Mouse (Mus musculus) E14TG2a.4 (cell line): ENCODE data around the gene Slc18a2.

Experiments used
- H3K27me3 ChIP-seq: 2 replicates; pipeline ENCODE4 v1.6.1; 2014; ENCODE audit warnings: low read length, control low read depth; ENCODE audit not compliant: insufficient read depth
- H3K36me3 ChIP-seq: 2 replicates; pipeline ENCODE4 v1.6.1; 2014; ENCODE audit warnings: low read length, control low read depth; ENCODE audit not compliant: insufficient read depth
- H3K4me1 ChIP-seq: replicated peaks from 2 replicates; pipeline ENCODE4 v1.6.1; 2014; ENCODE audit warnings: low read depth, low read length, control low read depth
- H3K4me3 ChIP-seq: replicated peaks from 2 replicates; pipeline ENCODE4 v1.5.1; 2014; ENCODE audit warnings: mild to moderate bottlenecking, low read length
- H3K9me3 ChIP-seq: 2 replicates; pipeline ENCODE4 v1.6.1; 2014; ENCODE audit warnings: low read length, control low read depth
- CTCF ChIP-seq: conservative IDR thresholded peaks from 2 replicates; pipeline ENCODE4 v1.5.1; 2014; ENCODE audit warnings: low read length
- NANOG ChIP-seq: IDR thresholded peaks from 2 replicates; pipeline ENCODE4 v1.6.1; 2014; ENCODE audit warnings: borderline replicate concordance, low read length, mixed read lengths
- POU5F1 ChIP-seq: IDR thresholded peaks from 2 replicates; pipeline ENCODE4 v1.6.1; 2014; ENCODE audit warnings: low read length, borderline replicate concordance

The Slc18a2 gene

DNA sequence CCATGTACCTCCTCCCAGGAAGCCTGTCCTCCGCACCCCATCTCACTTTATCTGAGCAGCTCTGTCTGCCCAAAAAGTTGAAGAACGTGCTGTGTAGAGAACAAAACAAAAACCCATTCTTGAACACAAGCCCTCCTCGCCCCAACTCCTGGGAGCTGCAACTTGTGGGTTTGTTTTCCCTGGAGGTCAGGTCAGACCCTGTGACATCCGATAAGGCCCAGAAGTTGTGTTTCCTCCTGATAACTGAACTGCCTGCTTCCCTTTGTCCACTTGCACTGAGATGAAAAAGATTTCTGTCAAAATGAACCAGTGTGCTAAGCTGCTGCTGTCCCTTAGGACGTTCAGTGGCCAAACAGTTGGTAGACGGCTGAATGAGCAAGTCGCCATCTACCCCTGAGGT is 908 bp downstream of the Slc18a2 start:
- H3K4me1 ChIP-seq = peaks cover 12% of the 10 kb centered on the region
- TF ChIP-seq CTCF = no peak
- no peak for TF ChIP-seq POU5F1
- no peak for TF ChIP-seq NANOG
- peak overlapping the region; percentile 78 for H3K4me3 ChIP-seq
- peaks cover 9% of the 10 kb centered on the region; the same call in 1 of the 2 replicates for H3K9me3 ChIP-seq
- peaks cover 69% of the 10 kb centered on the region for H3K27me3 ChIP-seq
- H3K36me3 ChIP-seq = no peaks in the 10 kb centered on the region

GRCm38 (mm10) chr19:59263171-59263570 is 2.5 kb downstream of the Slc18a2 start:
- H3K4me3 ChIP-seq = no peak overlapping the region
- TF ChIP-seq POU5F1 = no peak
- TF ChIP-seq CTCF = no peak
- no peak for TF ChIP-seq NANOG
- H3K36me3 ChIP-seq = no peaks in the 10 kb centered on the region
- peaks cover 12% of the 10 kb centered on the region for H3K4me1 ChIP-seq
- H3K27me3 ChIP-seq = peaks cover 63% of the 10 kb centered on the region
- peaks cover 9% of the 10 kb centered on the region; the same call in 1 of the 2 replicates for H3K9me3 ChIP-seq

- no peak for TF ChIP-seq NANOG
- no peak for TF ChIP-seq CTCF
- TF ChIP-seq POU5F1 = no peak
These were observed 4.3 kb downstream of the Slc18a2 start for GRCm38 (mm10) chr19:59264838-59265532.

DNA sequence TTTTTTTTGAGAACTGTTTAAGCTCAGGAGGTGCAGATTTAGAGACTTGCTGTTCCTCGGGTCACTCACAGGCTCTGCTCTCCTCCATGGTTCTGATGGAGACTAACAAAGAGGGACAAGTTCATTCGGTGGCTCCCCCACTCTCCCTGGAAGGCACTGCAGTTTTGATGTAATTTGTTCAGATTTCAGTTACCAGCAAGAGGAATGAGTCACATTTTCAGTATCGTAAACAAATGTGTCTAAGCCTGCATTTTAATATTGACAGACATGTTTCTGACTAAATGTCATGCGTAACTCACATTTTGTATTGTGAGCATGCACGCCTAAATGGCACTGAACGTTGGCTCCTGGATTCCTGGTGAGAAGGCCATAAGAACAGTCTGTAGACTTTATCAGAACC is 5.2 kb downstream of the Slc18a2 start:
- TF ChIP-seq POU5F1 = no peak
- no peak for TF ChIP-seq NANOG
- no peak for TF ChIP-seq CTCF
- Histone ChIP-seq H3K4me3 (no peak overlapping the region), H3K27me3 (peaks cover 41% of the 10 kb centered on the region), H3K36me3 (no peaks in the 10 kb centered on the region), H3K4me1 (peaks cover 6% of the 10 kb centered on the region), H3K9me3 (peaks cover 9% of the 10 kb centered on the region; the same call in 1 of the 2 replicates)

More at GRCm38 (mm10) chr19:59264838-59265532, 4.3 kb downstream of the Slc18a2 start:
- no peak overlapping the region for H3K4me3 ChIP-seq
- H3K4me1 ChIP-seq = peaks cover 12% of the 10 kb centered on the region
- H3K9me3 ChIP-seq = peaks cover 9% of the 10 kb centered on the region; the same call in 1 of the 2 replicates
- no peaks in the 10 kb centered on the region for H3K36me3 ChIP-seq
- H3K27me3 ChIP-seq = peaks cover 50% of the 10 kb centered on the region

GRCm38 (mm10) chr19:59267417-59267963 is 6.8 kb downstream of the Slc18a2 start:
- TF ChIP-seq POU5F1 (no peak), CTCF (no peak), NANOG (no peak)
- Histone ChIP-seq H3K36me3 (no peaks in the 10 kb centered on the region), H3K27me3 (peaks cover 25% of the 10 kb centered on the region), H3K4me1 (no peaks in the 10 kb centered on the region), H3K4me3 (no peak overlapping the region), H3K9me3 (peaks cover 4% of the 10 kb centered on the region; the same call in 1 of the 2 replicates)

DNA sequence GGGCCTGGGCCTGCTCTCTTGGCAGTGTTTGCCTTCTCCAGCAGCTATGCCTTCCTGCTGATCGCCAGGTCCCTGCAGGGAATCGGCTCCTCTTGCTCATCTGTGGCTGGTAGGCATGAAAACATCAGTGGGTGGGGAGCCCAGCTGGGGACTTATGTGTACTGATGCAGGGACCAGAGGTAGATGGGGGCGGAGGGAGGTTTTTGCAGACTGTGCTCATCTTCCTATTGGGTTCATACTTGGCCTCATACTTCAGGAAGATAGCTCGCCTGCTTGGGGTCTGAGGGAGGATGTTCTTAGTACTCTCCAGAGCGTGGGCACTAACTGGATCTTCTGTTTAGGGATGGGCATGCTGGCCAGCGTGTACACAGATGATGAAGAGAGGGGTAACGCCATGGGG is 12.5 kb downstream of the Slc18a2 start:
- TF ChIP-seq CTCF (no peak), POU5F1 (no peak), NANOG (no peak)
- H3K36me3 ChIP-seq = no peaks in the 10 kb centered on the region
- no peak overlapping the region for H3K4me3 ChIP-seq
- H3K9me3 ChIP-seq = peaks cover 8% of the 10 kb centered on the region; the same call in 1 of the 2 replicates
- H3K4me1 ChIP-seq = no peaks in the 10 kb centered on the region
- no peaks in the 10 kb centered on the region for H3K27me3 ChIP-seq

- H3K4me1 ChIP-seq = no peaks in the 10 kb centered on the region
- H3K36me3 ChIP-seq = no peaks in the 10 kb centered on the region
- peaks cover 15% of the 10 kb centered on the region for H3K9me3 ChIP-seq
- TF ChIP-seq CTCF (no peak), POU5F1 (no peak), NANOG (no peak)
- H3K27me3 ChIP-seq = no peaks in the 10 kb centered on the region
- H3K4me3 ChIP-seq = no peak overlapping the region
These were observed 15.7 kb downstream of the Slc18a2 start for GRCm38 (mm10) chr19:59276354-59276753.

- H3K27me3 ChIP-seq = no peaks in the 10 kb centered on the region
- no peak overlapping the region for H3K4me3 ChIP-seq
- no peaks in the 10 kb centered on the region for H3K4me1 ChIP-seq
- TF ChIP-seq POU5F1 = no peak
- TF ChIP-seq CTCF = no peak
- no peak for TF ChIP-seq NANOG
- peaks cover 7% of the 10 kb centered on the region for H3K9me3 ChIP-seq
- H3K36me3 ChIP-seq = no peaks in the 10 kb centered on the region
These were observed 20.1 kb downstream of the Slc18a2 start for GRCm38 (mm10) chr19:59280841-59281240.

GRCm38 (mm10) chr19:59282001-59282400 is 21.3 kb downstream of the Slc18a2 start:
- H3K27me3 ChIP-seq = no peaks in the 10 kb centered on the region
- H3K4me3 ChIP-seq = no peak overlapping the region
- H3K36me3 ChIP-seq = no peaks in the 10 kb centered on the region
- TF ChIP-seq NANOG (no peak), POU5F1 (no peak)
- no peaks in the 10 kb centered on the region for H3K4me1 ChIP-seq
- H3K9me3 ChIP-seq = peaks cover 7% of the 10 kb centered on the region
